Mouse (Mus musculus) embryo, embryonic 10.5 days (tissue): ENCODE measurements at regions not wholly inside any gene's neighbourhood (a gene's known extent, or its start where the extent isn't known, plus 50 kb on each side); places are given as distances from the start of the nearest gene placed in this dataset.

ENCODE experiments used
- DNase-seq: peaks from one replicate; pipeline ENCODE4 v3.0.0-alpha.2; 2015; ENCODE audit warnings: low spot score

GRCm38 (mm10) chr13:14789827-14790226, 159.9 kb downstream of the AW209491 start:
- DNase-seq, result no peak

GRCm38 (mm10) chr13:14800246-14800645, 170.3 kb downstream of the AW209491 start:
- no peak for DNase-seq

GRCm38 (mm10) chr13:14801020-14801419, 171.1 kb downstream of the AW209491 start:
- DNase-seq, result peak; percentile 22

GRCm38 (mm10) chr13:14802391-14802790, 172.4 kb downstream of the AW209491 start:
- DNase-seq, result peak; percentile 6

- DNase-seq, result no peak
Observed at GRCm38 (mm10) chr13:14835362-14835761, 205.4 kb downstream of the AW209491 start.
